Mouse (Mus musculus) CD4-positive, CD25-positive, alpha-beta regulatory T cell, adult 4 months (primary cell): ENCODE data around the gene Enah. TPM values are rescaled to one million over a fixed set of nuclear protein-coding genes. Genes with fewer than 3 reads are reported as not detected.

Experiments used
- ATAC-seq: one replicate; pipeline ENCODE4 v1.8.0; 2017
- polyA plus RNA-seq, 2 experiments: library from polyadenylated mRNA; unstranded; fragments of 100-300 nt; shearing (Covaris generic); gene quantifications; one replicate each; pipeline ENCODE4 v1.2.1; 2017

Gene Enah
- polyA plus RNA-seq, result 1 to 10 TPM in 1 of 2 experiments, under 1 TPM in 1; 0.43 to 1.3 TPM

GRCm38 (mm10) chr1:182019926-182020801 is at the start of gene Enah:
Enah (minus strand) TSS chr1:182019990.
- no peak for ATAC-seq

GRCm38 (mm10) chr1:182068136-182068535 is 48.3 kb upstream of the Enah start:
- no peak for ATAC-seq

GRCm38 (mm10) chr1:182066527-182067465 is 47.0 kb upstream of the Enah start:
- no peak for ATAC-seq

- ATAC-seq, result no peak
Measured at GRCm38 (mm10) chr1:182063716-182064115, 43.9 kb upstream of the Enah start.

GRCm38 (mm10) chr1:182062801-182063200 is 43.0 kb upstream of the Enah start:
- ATAC-seq, result no peak

- ATAC-seq, result no peak
Measured at GRCm38 (mm10) chr1:182061203-182061602, 41.4 kb upstream of the Enah start.

- no peak for ATAC-seq
Measured at GRCm38 (mm10) chr1:182059806-182060205, 40.0 kb upstream of the Enah start.

- no peak for ATAC-seq
Measured at GRCm38 (mm10) chr1:182057998-182058397, 38.2 kb upstream of the Enah start.

- ATAC-seq, result no peak
Measured at GRCm38 (mm10) chr1:182055122-182055521, 35.3 kb upstream of the Enah start.

GRCm38 (mm10) chr1:182054651-182055050 is 34.9 kb upstream of the Enah start:
- no peak for ATAC-seq

GRCm38 (mm10) chr1:182052973-182053372 is 33.2 kb upstream of the Enah start:
- no peak for ATAC-seq

GRCm38 (mm10) chr1:182052385-182052784 is 32.6 kb upstream of the Enah start:
- ATAC-seq, result no peak

- ATAC-seq, result no peak
Measured at GRCm38 (mm10) chr1:182049813-182050212, 30.0 kb upstream of the Enah start.

- no peak for ATAC-seq
Measured at GRCm38 (mm10) chr1:182048101-182048500, 28.3 kb upstream of the Enah start.

GRCm38 (mm10) chr1:182047016-182047690 is 27.4 kb upstream of the Enah start:
- ATAC-seq, result no peak

- ATAC-seq, result no peak
Measured at GRCm38 (mm10) chr1:182045208-182045607, 25.4 kb upstream of the Enah start.

- ATAC-seq, result no peak
Measured at GRCm38 (mm10) chr1:182040538-182040937, 20.7 kb upstream of the Enah start.

GRCm38 (mm10) chr1:182031757-182032156 is 12.0 kb upstream of the Enah start:
- ATAC-seq, result no peak

- no peak for ATAC-seq
Measured at GRCm38 (mm10) chr1:182031066-182031465, 11.3 kb upstream of the Enah start.

GRCm38 (mm10) chr1:182029989-182030649 is 10.3 kb upstream of the Enah start:
- ATAC-seq, result no peak

- ATAC-seq, result no peak
Measured at GRCm38 (mm10) chr1:182028231-182029210, 8.7 kb upstream of the Enah start.
